In genomic region chr12:17551208-17551995, GRCm38 (mm10) we compare ENCODE assay signal across 21 mouse cellular contexts. TPM values are rescaled to one million over a fixed set of nuclear protein-coding genes. Genes with fewer than 3 reads are reported as not detected.
DNase-seq lines count a peak whose midpoint lies in the region; ATAC-seq and TF ChIP-seq lines count a peak whose summit lies in the region.
"Had no signal": no experiment of that assay in that cellular context is flagged by ENCODE, and none has a peak within 500 bp of the region (broad histone marks: within the 10 kb centered on the region; RNA-seq: fewer than 3 reads in every experiment).

No protein-coding gene starts in this region.

- in situ Hi-C loops in CH12.LX (cut with MboI; ENCODE audit: low pct_ligation_motif_present, low pct_unique_long_range_greater_than_20kb, low sequenced_read_pairs) = loop anchor here (5.0 kb wide), 2 partner anchors 184 to 241 kb away; no protein-coding TSS in a partner anchor

- TF ChIP-seq CTCF in CH12.LX (conservative IDR thresholded peaks at IDR 0.05 in 1 of 2, IDR thresholded peaks at IDR 0.05 in 1 of 2; ENCODE audit: low read depth in 2 of 2, low read length in 2 of 2) = no peak
- TF ChIP-seq CTCF in gastrocnemius, adult 2 months (IDR thresholded peaks at IDR 0.05) = no peak
- no peak for TF ChIP-seq CTCF in lung, adult 2 months (IDR thresholded peaks at IDR 0.05; ENCODE audit: insufficient read depth, low read length)

- no peak for TF ChIP-seq EP300 in CH12.LX (IDR thresholded peaks at IDR 0.05; ENCODE audit: low read length)

- no peaks in the 10 kb centered on the region for H3K9me3 ChIP-seq in hindbrain, embryonic 13.5 days
- H3K9me3 ChIP-seq in hindbrain, embryonic 12.5 days (replicated peaks) = no peaks in the 10 kb centered on the region
- no peaks in the 10 kb centered on the region for H3K9me3 ChIP-seq in CH12.LX (replicated peaks; ENCODE audit: low read length)
- no peaks in the 10 kb centered on the region for H3K9me3 ChIP-seq in liver, embryonic 15.5 days (replicated peaks)
- H3K9me3 ChIP-seq: forebrain, embryonic 10.5 days; limb, embryonic 13.5 days; megakaryocyte, embryonic 14.5 days; neural tube, embryonic 12.5 days; stomach, embryonic 15.5 days had no signal

- peak overlapping the region; percentile 9; the same call in 1 of the 2 replicates for H3K27ac ChIP-seq in hindbrain, embryonic 13.5 days
- H3K27ac ChIP-seq in hindbrain, embryonic 12.5 days = no peak overlapping the region
- peak overlapping the region; percentile 75 for H3K27ac ChIP-seq in CH12.LX (ENCODE audit: insufficient read depth, low read depth)
- H3K27ac ChIP-seq in liver, embryonic 15.5 days (replicated peaks) = peak overlapping the region; percentile 69
- H3K27ac ChIP-seq in gastrocnemius, adult 2 months = no peak overlapping the region
- H3K27ac ChIP-seq: forebrain, embryonic 10.5 days; left cerebral cortex, adult 2 months; limb, embryonic 13.5 days; neural tube, embryonic 12.5 days; stomach, embryonic 15.5 days had no signal

- H3K36me3 ChIP-seq in hindbrain, embryonic 13.5 days = peaks cover 48% of the 10 kb centered on the region
- H3K36me3 ChIP-seq in hindbrain, embryonic 12.5 days = peaks cover 45% of the 10 kb centered on the region
- H3K36me3 ChIP-seq in CH12.LX (replicated peaks in 1 of 2; ENCODE audit: control insufficient read depth in 1 of 2, insufficient read depth in 1 of 2, low read length in 1 of 2) = peaks cover 46 to 51% of the 10 kb centered on the region in 2 experiments
- peaks cover 63% of the 10 kb centered on the region for H3K36me3 ChIP-seq in liver, embryonic 15.5 days (replicated peaks)

- peaks cover 26% of the 10 kb centered on the region for H3K4me1 ChIP-seq in hindbrain, embryonic 13.5 days (replicated peaks)
- H3K4me1 ChIP-seq in hindbrain, embryonic 12.5 days = peaks cover 13% of the 10 kb centered on the region
- H3K4me1 ChIP-seq in CH12.LX (ENCODE audit: control insufficient read depth in 1 of 2, insufficient read depth in 2 of 2) = peaks cover 18 to 71% of the 10 kb centered on the region in 2 experiments
- peaks cover 59% of the 10 kb centered on the region for H3K4me1 ChIP-seq in liver, embryonic 15.5 days (replicated peaks)
- no peaks in the 10 kb centered on the region for H3K4me1 ChIP-seq in lung, adult 2 months (ENCODE audit: control insufficient read depth, insufficient read depth, low read length)
- H3K4me1 ChIP-seq: stomach, embryonic 15.5 days had no signal

- DNase-seq in CH12.LX (ENCODE audit: extremely low read depth) = no peak
- DNase-seq in induced T-regulatory cell, adult 2 months (ENCODE audit: low read depth) = peak; percentile 30
- no peak for DNase-seq in gastrocnemius, adult 2 months
- DNase-seq in lung, adult 2 months = no peak
- DNase-seq in heart, postnatal 4 days = no peak
- DNase-seq: adrenal gland, postnatal 36 days; cerebellum, adult 8-10 months; gastrocnemius, postnatal 25 days; heart, postnatal 10 days; kidney, postnatal 14 days; lung, postnatal 10 days; thymus, postnatal 14 days had no signal

- no peak overlapping the region for H3K4me2 ChIP-seq in hindbrain, embryonic 13.5 days
- no peak overlapping the region for H3K4me2 ChIP-seq in hindbrain, embryonic 12.5 days (replicated peaks)
- no peak overlapping the region for H3K4me2 ChIP-seq in CH12.LX (ENCODE audit: insufficient read depth, low read depth, poor library complexity, severe bottlenecking)
- H3K4me2 ChIP-seq in liver, embryonic 15.5 days = no peak overlapping the region
- H3K4me2 ChIP-seq: limb, embryonic 13.5 days; neural tube, embryonic 12.5 days; stomach, embryonic 15.5 days had no signal

- TF ChIP-seq RAD21 in CH12.LX (IDR thresholded peaks at IDR 0.05; ENCODE audit: low read depth, low read length) = no peak

- intact Hi-C loops in gastrocnemius, adult 2 months (cut with DNase I) = loop anchor here (5.0 kb wide), 2 partner anchors 141 to 184 kb away; partner anchors contain the start of gene Hpcal1

- dilution Hi-C loops in CH12.LX (cut with MboI; ENCODE audit: extremely low pct_ligation_motif_present, extremely low pct_unique_long_range_greater_than_20kb, low sequenced_read_pairs) = no loop called here

- H3K9ac ChIP-seq in hindbrain, embryonic 13.5 days = no peak overlapping the region
- no peak overlapping the region for H3K9ac ChIP-seq in hindbrain, embryonic 12.5 days
- H3K9ac ChIP-seq in CH12.LX (ENCODE audit: insufficient read depth, low read depth) = 0 out of 2 replicates have a peak overlapping the region, but pooled peaks have one; percentile 4
- H3K9ac ChIP-seq in liver, embryonic 15.5 days = no peak overlapping the region
- H3K9ac ChIP-seq: limb, embryonic 13.5 days; neural tube, embryonic 12.5 days; stomach, embryonic 15.5 days had no signal

- H3K27me3 ChIP-seq in hindbrain, embryonic 13.5 days = no peaks in the 10 kb centered on the region
- no peaks in the 10 kb centered on the region for H3K27me3 ChIP-seq in hindbrain, embryonic 12.5 days
- H3K27me3 ChIP-seq in CH12.LX (replicated peaks) = no peaks in the 10 kb centered on the region
- no peaks in the 10 kb centered on the region for H3K27me3 ChIP-seq in liver, embryonic 15.5 days
- H3K27me3 ChIP-seq: limb, embryonic 13.5 days; neural tube, embryonic 12.5 days; stomach, embryonic 15.5 days had no signal

- WGBS in hindbrain, embryonic 13.5 days = 85% methylated on average over 3 of the region's 3 CpGs
- WGBS in hindbrain, embryonic 12.5 days = 84% methylated on average over 3 of the region's 3 CpGs
- 63% methylated on average over 3 of the region's 3 CpGs for WGBS in liver, embryonic 15.5 days (ENCODE audit: insufficient replicate concordance)
- WGBS in lung, adult 2 months = 45% methylated on average over 3 of the region's 3 CpGs

- no peak overlapping the region for H3K4me3 ChIP-seq in hindbrain, embryonic 13.5 days
- H3K4me3 ChIP-seq in hindbrain, embryonic 12.5 days = no peak overlapping the region
- H3K4me3 ChIP-seq in CH12.LX (replicated peaks in 1 of 3; ENCODE audit: low read depth in 2 of 3, low read length in 2 of 3, poor library complexity in 1 of 3) = no peak overlapping the region
- no peak overlapping the region for H3K4me3 ChIP-seq in liver, embryonic 15.5 days (replicated peaks)
- H3K4me3 ChIP-seq in gastrocnemius, adult 2 months = no peak overlapping the region
- H3K4me3 ChIP-seq in lung, adult 2 months (replicated peaks; ENCODE audit: extremely low read depth, low read depth, low read length) = no peak overlapping the region
- H3K4me3 ChIP-seq: forebrain, embryonic 10.5 days; left cerebral cortex, adult 2 months; limb, embryonic 13.5 days; megakaryocyte, embryonic 14.5 days; neural tube, embryonic 12.5 days; stomach, embryonic 15.5 days had no signal

- TF ChIP-seq POLR2A in CH12.LX (IDR thresholded peaks at IDR 0.05; ENCODE audit: low read depth, low read length) = no peak; the same call in none of the 2 replicates
- no peak for TF ChIP-seq POLR2A in lung, adult 2 months (IDR thresholded peaks at IDR 0.05; ENCODE audit: borderline replicate concordance, extremely low read depth, low read depth, low read length)

- H3K79me2 ChIP-seq in CH12.LX (replicated peaks; ENCODE audit: control insufficient read depth, extremely low read depth, insufficient read depth, poor library complexity, severe bottlenecking) = peaks cover 22% of the 10 kb centered on the region

- no peak for ATAC-seq in hindbrain, embryonic 13.5 days (ENCODE audit: low FRiP score)
- no peak for ATAC-seq in hindbrain, embryonic 12.5 days (ENCODE audit: low FRiP score)
- no peak for ATAC-seq in liver, embryonic 15.5 days (ENCODE audit: insufficient read depth)

TF ChIP-seq in CH12.LX, 34 proteins besides CTCF, POLR2A, EP300 and RAD21:
- TF ChIP-seq ZMIZ1 (IDR thresholded peaks at IDR 0.05; ENCODE audit: low read depth, low read length) (peak; percentile 7), MAFK (IDR thresholded peaks at IDR 0.05; ENCODE audit: insufficient replicate concordance, low read length) (peak; percentile 52; the same call in 1 of the 2 replicates), CHD2 (IDR thresholded peaks at IDR 0.05; ENCODE audit: low read length) (no peak)

RNA-seq across cellular contexts. Expression of gene Odc1, which starts 6.8 kb away (rescaled TPM):
- 148 and 155 TPM in 2 replicates for polyA plus RNA-seq in hindbrain, embryonic 13.5 days (2015; fragmentation: Nextera tagmentation; extraction: Ambion mirVana)
- polyA plus RNA-seq in hindbrain, embryonic 12.5 days (2016; fragmentation: Nextera tagmentation; extraction: Ambion mirVana) = 237 and 240 TPM in 2 replicates
- total RNA-seq in CH12.LX (2012; rRNA removed) (1,757 and 1,839 TPM in 2 replicates), CH12.LX (2014; rRNA removed) (2,455 and 2,545 TPM in 2 replicates)
- polyA plus RNA-seq in CH12.LX (2012; ENCODE audit: insufficient read length, low read depth) = 2,544 and 2,567 TPM in 2 replicates
- polyA plus RNA-seq in liver, embryonic 15.5 days (2015; fragmentation: Nextera tagmentation; extraction: Ambion mirVana) = 404 and 432 TPM in 2 replicates
- 100 to 1,000 TPM in 1 of 2 experiments, 10 to 100 TPM in 1; 50.3 to 379 TPM for total RNA-seq in gastrocnemius, adult 2 months (2021)
- 48.1 and 59.5 TPM in 2 replicates for polyA plus RNA-seq in lung, adult 2 months (2012; rRNA removed)
- 100 to 1,000 TPM; 158 to 160 TPM for total RNA-seq in heart, postnatal 4 days (2021)

Comparison
In these comparisons a context has a peak if more than half of its experiments do, and no peak if none do; other contexts are left out.
1. H3K27ac ChIP-seq: peak in hindbrain, embryonic 13.5 days (single experiment), CH12.LX (single experiment) and liver, embryonic 15.5 days (single experiment); none in hindbrain, embryonic 12.5 days (single experiment) and gastrocnemius, adult 2 months (single experiment).